Mouse (Mus musculus): ENCODE results near the gene Cog6. TPM values are rescaled to one million over a fixed set of nuclear protein-coding genes. Genes with fewer than 3 reads are reported as not detected.

The Cog6 gene
- total RNA-seq (2021) = 10 to 100 TPM; 27.7 to 31.5 TPM
- long read RNA-seq, experiment 1, transcript Cog6-201 (19 exons, 3,182 nt) = major isoform, 42 of 50 reads
- long read RNA-seq, experiment 1, partial matches to known transcripts = 1 of 50 reads
- long read RNA-seq, experiment 1, other reads (novel, unspliced or antisense) = 7 of 50 reads
- long read RNA-seq, experiment 2, transcript Cog6-201 (19 exons, 3,182 nt) = major isoform, 62 of 65 reads
- long read RNA-seq, experiment 2, partial matches to known transcripts = 1 of 65 reads
- long read RNA-seq, experiment 2, other reads (novel, unspliced or antisense) = 2 of 65 reads

DNA sequence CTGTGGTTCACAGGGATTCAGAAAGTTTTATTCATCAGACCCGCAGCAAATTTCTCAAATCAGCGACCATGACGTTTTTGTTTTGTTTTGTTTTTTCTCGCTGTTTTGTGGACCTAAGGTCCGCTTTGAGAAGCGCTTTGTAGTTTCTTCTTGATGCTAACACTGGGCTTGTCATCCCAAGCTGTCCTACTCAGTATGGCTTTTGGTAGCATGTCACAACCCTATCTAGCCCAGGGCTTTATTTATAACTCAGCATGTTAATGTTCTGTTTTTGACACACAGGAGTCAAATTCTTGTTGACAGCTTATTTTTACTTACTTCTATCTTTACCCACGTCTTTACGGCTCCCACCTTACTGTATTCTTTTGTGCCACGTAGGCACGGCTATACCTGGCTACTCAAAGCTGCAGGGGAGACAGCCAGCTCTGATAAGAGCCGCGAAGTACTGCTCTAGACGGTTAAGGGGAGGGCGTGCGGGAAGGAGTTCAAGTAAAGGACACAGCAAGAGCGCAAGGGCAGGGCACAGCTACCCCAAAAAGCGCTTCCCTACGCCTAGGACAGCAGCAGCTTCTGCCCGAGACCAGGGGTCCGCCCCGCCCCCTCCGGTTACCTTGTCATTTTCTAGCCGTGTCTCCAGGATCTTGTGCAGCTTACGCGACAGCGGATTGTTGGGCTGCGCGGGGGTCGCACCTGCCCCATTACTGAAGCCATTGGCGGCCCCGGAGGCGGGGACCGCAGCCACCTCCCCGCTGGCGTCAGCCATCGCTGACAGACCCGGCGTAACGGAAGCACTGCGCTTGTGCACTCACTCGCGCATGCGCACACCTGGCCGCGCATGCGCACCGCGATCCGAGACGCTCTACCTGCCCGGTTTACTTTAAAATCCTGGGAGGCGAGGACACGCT lies at the start of gene Cog6:
Gene Cog6, minus strand, starts transcription at position 802 of the 905 bp plus-strand sequence.
- peak; percentile 73 for DNase-seq
- intact Hi-C loops (cut with DNase I; ENCODE audit: low total_unique reads) = no loop called here

DNA sequence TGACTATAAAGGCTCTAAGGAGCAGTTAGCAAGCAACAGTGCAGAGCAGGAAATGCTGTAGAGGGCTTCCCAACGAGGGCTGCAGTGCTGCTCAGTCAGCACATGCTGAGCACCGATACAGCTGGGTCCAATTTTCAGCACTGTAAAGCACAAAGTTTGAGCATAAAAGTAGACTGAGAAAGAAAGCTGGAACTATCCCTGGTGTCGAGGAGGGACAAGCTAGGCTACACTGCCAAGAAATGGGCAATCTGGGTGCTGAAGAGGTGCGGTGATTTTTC lies 49.0 kb upstream of the Cog6 start:
- intact Hi-C loops (cut with DNase I; ENCODE audit: low total_unique reads) = no loop called here
- no peak for DNase-seq

DNA sequence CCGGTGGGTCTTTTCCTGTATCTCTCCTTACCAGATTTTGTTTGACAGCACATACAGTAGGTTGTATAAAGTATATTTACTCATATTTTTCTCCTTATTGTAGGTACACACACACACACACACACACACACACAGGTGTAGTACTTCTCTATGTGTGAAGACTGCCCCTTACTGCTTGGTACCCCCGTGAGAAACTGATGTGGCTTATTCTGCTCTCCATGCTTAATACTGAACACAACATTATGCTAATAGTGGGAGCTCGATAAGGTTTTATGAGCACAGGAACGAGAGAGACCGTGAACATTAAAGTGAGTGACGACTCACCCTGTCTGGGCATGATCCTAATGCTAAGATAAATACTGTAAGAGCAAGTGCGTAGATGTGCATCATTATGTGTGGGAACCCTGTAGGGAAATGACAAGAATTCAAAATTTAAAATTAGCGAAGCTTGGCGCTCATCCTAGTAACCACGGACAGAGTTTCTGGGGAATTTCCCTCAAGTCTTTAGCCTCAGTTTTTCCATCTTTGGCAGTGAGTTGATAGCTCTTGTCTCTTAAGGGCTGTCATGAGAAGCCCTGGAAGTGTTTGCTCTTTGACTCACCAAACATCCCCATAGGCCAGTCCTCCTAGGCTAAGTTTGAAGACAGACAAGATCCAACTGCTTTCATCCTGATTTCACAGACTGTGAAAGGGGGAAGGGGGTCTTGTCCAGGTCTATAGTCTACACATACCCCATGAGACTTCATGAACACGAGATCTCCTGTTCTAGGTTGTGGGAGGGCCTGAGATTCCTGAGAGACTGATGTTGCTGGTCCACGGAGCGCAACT lies 48.4 kb upstream of the Cog6 start:
- no peak for DNase-seq
- intact Hi-C loops (cut with DNase I; ENCODE audit: low total_unique reads) = no loop called here

DNA sequence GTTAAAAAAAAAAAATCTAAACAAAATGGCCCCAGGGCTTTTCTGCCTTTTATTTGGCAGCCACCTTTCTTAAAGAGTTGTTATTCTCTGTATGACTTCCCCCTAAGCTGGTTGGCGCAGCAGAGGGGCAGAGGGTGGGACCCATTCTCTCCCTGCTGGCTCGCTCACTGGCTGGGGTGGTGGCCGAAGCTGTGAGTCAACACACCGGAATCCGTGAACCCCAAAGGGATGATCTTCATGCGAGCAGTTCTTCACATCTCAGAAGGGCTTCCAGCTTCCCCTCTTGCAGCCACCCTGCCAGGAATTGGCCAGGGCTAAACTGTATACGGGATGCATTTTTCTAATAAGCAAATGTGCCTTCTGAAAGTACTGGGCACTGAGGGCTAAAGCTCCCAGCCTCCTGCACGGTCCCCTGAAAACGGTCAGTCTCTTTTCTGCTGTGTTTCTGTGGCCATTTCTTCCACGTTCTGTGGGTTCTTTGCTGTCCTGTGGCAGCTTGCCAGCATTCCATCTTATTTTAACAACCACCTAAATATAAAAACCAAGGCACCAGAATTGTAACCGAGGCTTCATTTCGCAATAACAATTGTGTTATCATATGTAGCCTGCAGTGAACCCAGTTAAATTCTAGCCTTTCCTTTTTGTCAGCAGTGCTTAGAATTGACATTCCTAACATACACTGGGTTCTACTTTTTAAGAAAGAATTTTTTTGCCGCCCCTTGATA lies 46.5 kb upstream of the Cog6 start:
- DNase-seq = peak; percentile 8
- intact Hi-C loops (cut with DNase I; ENCODE audit: low total_unique reads) = no loop called here

DNA sequence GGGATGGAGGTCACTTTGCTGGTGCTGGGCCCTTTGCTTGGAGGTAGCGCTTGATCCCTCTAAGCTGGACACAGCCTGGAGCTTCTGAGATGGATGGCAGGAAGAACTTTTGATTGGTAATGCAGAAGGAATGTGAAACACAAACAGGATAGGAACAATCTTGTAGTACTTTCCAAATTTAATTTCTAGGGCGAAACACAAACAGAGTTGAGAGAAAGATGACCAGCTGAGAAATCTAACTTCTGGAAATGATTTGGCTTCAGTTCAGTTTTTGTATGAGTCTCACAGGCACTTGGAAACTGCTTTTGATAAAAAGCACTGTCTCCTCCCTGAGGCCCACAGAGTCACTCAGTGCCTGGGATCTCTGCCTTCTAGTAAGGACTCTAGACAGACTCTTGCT lies 42.9 kb upstream of the Cog6 start:
- intact Hi-C loops (cut with DNase I; ENCODE audit: low total_unique reads) = no loop called here
- DNase-seq = no peak

DNA sequence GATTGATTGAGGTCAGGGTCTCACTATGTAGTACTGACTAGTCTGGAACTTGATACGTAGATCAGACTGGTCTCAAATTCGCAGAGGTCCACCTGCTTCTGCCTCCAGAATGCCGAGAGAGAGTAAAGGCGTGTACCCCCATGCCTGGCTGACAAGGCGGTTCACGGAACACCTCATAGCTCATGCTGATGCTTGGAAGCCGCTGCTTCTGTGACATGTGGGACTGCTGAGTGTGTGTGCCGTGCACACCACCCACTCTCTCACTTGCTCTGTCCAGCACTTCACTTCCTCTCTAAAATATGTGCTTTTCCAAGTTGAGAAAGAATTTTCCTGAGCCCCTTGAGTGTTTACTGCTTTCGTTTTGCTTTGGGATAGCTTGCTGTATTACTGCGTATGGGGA lies 39.4 kb upstream of the Cog6 start:
- intact Hi-C loops (cut with DNase I; ENCODE audit: low total_unique reads) = no loop called here
- DNase-seq = no peak

DNA sequence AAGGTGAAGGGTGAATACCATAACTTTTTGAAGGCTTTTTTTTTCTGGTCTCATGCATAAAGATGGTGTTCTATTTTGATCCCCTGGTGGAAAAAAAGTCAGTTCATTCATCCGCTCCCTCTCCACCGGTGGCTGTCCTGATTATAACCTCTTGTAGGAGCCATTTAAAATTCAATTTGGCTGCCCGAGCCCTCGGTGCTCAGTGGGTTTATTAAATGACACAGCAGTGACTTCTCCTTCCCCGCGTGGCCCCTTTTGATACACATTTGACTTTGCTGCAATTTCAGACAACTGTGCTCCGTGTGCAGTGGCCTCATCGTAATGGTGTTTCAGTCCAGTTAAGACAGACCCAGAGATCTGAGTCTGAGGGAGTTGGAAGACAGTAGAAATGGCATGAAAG lies 35.3 kb upstream of the Cog6 start:
- intact Hi-C loops (cut with DNase I; ENCODE audit: low total_unique reads) = no loop called here
- DNase-seq = no peak

DNA sequence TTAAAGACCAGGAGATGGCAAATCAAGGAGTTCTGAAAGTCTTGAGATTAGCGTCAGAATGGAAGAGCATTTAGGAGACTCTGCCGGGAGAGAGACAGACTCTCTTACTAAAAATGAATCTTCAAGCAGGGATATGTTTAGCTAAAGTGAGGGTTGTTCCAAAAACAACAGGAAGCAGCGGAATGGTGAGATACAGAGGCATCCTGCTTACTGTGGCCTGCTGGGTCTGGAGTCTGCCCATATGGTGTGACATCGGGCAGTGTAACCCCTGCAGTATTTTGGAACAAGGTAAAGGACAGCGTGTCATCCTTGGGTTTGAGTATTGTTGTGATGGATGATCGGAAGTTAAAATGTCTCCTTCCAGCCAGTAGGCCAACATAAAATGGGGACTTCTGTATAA lies 29.3 kb upstream of the Cog6 start:
- DNase-seq = no peak
- intact Hi-C loops (cut with DNase I; ENCODE audit: low total_unique reads) = no loop called here

DNA sequence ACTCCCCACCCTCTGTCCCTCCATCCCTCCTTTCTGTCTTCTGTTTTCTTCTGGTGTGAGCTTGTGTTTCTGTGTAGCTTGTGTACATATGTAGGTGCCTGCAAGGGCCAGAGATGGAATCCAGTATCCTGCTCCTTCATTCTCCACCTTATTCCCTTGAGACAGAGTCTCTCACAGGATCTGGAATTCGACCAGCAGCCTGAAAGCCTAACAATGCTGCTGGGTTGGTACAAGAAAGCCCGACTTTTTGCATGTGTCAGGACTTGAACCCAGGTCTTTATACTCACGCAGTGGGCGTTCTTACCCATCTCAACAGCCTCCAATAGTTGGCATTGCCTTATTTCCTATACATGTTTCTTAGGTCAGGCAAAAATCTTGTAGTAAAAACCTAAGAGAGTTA lies 28.7 kb upstream of the Cog6 start:
- no peak for DNase-seq
- intact Hi-C loops (cut with DNase I; ENCODE audit: low total_unique reads) = no loop called here

DNA sequence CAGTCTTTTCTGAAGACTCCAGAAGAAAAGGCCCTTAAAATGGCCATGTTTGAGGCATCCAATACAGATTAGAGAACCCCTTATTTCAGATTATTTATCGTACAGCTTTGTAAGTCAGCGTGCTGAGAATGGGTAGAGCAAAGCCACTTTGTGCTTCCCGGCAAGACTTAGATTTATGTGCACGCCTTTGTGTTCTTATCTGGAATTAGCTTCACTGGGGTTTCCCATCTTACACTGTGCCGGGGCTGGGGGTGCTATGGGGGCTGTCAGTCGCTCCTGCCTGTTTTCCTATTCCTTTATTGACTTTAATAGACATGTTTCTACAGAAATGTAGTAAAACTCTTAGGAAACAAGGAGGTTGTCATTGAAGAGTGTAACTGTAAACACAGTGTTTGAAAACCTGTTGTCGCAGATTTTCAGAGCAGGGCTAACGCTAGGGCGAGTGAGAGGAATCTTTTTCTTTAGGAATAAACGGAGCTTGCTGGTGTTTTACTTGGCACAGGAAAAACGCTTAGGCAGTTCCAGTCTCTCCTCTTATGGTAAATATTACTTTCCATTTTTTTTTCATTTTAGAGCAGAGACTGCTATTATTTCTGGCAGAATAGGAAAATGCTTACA lies 27.8 kb upstream of the Cog6 start:
- DNase-seq = no peak

DNA sequence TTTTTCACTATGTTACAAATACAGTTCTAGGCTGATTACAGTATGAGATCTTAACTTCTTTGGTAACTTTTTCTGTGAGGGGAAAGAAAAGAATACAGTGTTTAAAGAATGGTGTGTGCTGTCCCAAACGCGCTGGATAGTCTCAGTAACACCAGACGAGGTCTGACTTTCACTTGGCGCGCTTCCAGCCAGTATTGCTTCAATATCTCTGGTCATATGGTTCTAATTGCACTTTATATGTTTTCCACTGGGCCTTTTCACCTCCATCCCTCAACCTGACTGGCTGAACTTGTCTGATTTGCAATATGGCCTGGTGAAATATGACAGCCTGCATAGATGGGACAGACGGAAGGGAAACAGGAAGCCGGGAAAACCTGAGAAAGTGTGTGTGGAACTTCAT lies 27.2 kb upstream of the Cog6 start:
- intact Hi-C loops (cut with DNase I; ENCODE audit: low total_unique reads) = no loop called here
- DNase-seq = peak; percentile 9

More for the DNA sequence above, 27.8 kb upstream of the Cog6 start:
- intact Hi-C loops (cut with DNase I; ENCODE audit: low total_unique reads) = no loop called here

DNA sequence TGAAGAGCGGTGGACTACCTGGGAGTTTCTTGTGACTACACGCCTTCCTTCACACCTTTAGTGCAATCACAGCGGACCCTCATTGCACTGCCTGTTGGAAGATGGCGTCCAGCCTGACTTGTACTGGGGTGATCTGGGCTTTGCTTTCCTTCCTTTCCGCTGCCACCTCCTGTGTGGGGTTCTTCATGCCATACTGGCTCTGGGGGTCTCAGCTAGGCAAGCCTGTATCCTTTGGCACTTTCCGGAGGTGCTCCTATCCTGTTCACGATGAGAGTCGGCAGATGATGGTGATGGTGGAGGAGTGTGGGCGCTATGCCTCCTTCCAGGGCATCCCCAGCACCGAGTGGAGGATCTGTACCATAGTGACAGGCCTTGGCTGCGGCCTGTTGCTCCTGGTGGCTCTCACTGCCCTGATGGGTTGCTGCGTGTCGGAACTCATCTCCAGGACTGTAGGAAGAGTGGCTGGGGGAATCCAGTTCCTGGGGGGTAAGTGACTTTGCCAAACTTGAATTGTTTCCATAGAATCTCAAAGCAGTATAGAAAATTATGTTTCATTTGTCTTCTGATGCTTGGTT lies 26.3 kb upstream of the Cog6 start:
- DNase-seq = no peak
- intact Hi-C loops (cut with DNase I; ENCODE audit: low total_unique reads) = no loop called here

DNA sequence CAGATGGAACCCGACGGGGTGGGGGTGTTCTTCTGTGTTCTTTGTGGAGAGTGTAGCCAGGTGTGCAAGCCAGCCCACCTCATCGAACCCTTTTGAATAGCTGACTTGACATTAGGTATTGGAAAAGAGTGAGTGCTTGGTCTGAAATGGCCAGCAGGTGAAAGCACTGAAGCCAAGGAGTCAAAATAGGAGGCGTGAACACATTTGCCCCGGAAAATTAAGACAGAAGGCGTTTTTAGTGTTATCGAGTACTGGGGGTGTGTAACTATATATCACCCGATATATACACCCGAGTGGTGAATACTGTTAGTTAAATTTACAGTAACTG lies 25.2 kb upstream of the Cog6 start:
- intact Hi-C loops (cut with DNase I; ENCODE audit: low total_unique reads) = no loop called here
- no peak for DNase-seq

DNA sequence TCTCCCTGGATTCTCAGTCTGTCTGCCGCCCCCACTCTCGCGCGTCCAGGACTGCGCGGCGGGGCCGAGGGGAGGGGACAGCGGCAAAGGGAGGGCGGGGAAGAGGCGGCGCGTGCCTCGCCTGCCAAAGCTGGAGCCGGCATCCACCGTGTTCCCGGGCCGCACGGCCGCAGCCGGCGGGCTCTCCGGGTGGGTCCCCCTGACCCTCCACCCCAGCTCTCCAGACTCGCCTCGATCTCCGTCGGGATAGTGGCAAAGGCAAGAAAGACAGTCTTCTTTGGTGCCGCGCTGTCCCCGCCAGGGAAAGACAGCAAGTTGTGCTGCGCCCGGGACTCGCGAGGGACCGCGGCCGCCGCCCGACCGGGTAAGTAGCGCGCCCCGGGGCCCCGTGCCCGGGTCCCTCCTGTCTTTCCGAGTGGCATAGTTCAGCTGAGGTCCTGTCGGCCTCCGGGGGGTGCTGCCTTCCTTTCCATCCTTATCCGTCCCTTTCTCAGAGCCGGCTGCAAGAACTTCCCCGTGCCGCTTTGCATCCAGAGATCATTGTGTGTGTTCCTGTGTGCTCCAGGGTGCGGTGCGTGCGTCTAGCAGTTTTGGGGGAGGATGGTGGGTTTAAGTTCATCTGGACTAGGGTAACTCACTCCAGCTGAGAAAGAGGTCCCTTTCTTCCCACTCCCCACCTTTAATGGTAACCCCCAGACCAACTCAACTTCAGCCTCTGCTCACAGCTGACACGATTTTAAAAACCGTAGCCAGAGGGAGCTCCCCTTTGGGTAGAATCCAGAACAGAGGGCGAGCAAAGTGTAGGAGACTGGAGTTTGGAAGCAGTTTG lies 24.6 kb upstream of the Cog6 start, which contains the start of gene Lhfp:
Gene Lhfp, plus strand, starts transcription at position 118 of the 829 bp plus-strand sequence.
- intact Hi-C loops (cut with DNase I; ENCODE audit: low total_unique reads) = no loop called here
- peak; percentile 75 for DNase-seq

DNA sequence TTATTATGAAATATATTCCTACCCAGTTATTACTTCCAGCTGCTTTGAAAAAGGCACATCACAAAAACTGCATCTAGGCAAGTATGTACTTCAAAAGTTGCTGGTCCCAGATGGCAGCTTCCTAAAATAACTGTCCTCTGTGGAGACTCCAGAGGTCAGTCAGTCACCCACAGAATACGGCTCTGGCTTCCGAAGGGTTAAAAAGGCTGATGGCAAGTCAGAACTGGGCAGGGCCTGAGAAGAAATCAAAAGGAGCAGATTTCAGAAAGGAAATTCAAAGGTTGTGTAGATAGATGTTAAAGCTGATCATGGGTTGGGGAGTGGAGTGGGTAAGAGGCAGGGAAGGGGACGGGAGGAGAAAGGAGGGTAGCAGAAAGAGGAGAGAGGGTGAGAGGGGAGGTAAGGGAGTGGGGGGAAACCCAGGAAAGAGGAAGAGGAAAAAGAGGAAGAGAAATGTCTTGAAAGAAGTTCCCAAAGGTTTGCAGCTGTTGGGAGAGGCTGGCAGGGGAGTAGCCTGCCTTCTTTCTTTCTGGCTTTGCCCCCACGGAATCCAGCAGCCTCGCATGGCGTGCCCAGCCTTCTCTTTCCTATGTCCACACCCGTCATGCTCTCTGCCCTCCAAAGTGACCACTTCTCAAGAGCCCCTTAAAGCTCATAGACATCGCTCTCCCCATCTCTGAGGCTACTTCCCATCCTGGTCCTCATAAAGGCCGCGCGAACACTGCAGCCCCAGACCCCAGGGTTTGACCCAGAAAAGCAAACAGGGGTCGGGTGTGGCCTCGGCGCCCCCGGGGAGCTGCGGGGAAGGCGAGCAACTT lies 23.8 kb upstream of the Cog6 start:
- intact Hi-C loops (cut with DNase I; ENCODE audit: low total_unique reads) = no loop called here
- DNase-seq = peak; percentile 6

DNA sequence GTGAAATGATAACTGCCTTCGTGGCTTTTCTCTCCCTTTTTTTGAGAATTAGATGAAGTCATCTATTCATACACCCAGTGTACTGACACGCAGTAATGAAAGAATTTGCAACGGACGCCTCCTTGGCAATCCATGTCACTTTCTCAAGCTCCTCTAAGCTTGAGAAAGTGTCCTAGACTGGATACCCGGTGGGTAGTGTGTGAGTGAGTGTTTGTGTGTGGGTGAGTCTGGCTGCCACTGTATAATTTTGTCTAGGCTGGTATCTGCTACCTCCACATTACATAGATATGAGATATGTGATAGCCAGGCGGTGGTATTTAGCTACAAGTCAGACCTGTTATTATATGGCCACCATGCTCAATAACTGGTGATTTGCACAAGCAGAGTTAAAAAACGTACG lies 22.7 kb upstream of the Cog6 start:
- intact Hi-C loops (cut with DNase I; ENCODE audit: low total_unique reads) = loop anchor here (10.0 kb wide), 1 partner anchor 205 kb away; no protein-coding TSS in a partner anchor
- DNase-seq = no peak

DNA sequence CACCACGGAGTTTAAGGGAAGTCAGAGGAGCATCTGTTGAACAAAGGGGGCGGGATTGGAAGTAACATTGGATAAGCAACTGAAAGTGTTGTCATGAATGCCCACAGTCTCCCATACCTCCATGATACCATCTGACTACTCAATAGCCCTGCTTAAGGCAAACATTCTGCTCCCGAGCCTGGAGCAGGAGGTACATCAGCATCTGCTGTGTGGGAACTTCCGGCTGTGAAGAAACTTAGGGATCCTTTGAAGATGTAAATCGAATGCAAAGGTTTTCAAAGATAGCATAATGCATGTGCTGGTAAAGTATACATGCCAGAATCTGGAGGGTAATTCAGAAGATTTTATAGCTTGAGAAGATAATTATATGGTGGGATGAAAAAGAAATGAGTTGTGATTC lies 21.9 kb upstream of the Cog6 start:
- no peak for DNase-seq
- intact Hi-C loops (cut with DNase I; ENCODE audit: low total_unique reads) = loop anchor here (10.0 kb wide), 1 partner anchor 206 kb away; no protein-coding TSS in a partner anchor

Measured in gastrocnemius, postnatal 14 days (tissue).